Comparison of ENCODE assay signal across 34 mouse cellular contexts in genomic region chr2:64072158-64072557, GRCm38 (mm10).
"Had no signal": no experiment of that assay in that cellular context is flagged by ENCODE, and none has a peak within 500 bp of the region (broad histone marks: within the 10 kb centered on the region; RNA-seq: fewer than 3 reads in every experiment).

No protein-coding gene starts in this region.

- H3K27ac ChIP-seq: heart, embryonic 10.5 days; heart, embryonic 13.5 days; heart, embryonic 15.5 days; hindbrain, embryonic 10.5 days; hindbrain, embryonic 12.5 days; hindbrain, embryonic 14.5 days; hindbrain, embryonic 15.5 days; hindbrain, postnatal 0 days; intestine, embryonic 15.5 days; kidney, embryonic 15.5 days; kidney, postnatal 0 days; layer of hippocampus, adult 2 months; left cerebral cortex, adult 2 months had no signal

- H3K9ac ChIP-seq: heart, embryonic 12.5 days; heart, embryonic 13.5 days; heart, embryonic 15.5 days; hindbrain, embryonic 12.5 days; hindbrain, embryonic 14.5 days; hindbrain, embryonic 15.5 days; intestine, embryonic 15.5 days; kidney, embryonic 15.5 days had no signal

- ATAC-seq: hindbrain, embryonic 16.5 days; hindbrain, postnatal 0 days; inflammation-experienced regulatory T-cells, adult 6 months; intestine, embryonic 15.5 days; intestine, embryonic 16.5 days; intestine, postnatal 0 days had no signal

- H3K4me3 ChIP-seq: heart, embryonic 10.5 days; heart, embryonic 12.5 days; heart, embryonic 13.5 days; heart, embryonic 15.5 days; hindbrain, embryonic 10.5 days; hindbrain, embryonic 12.5 days; hindbrain, embryonic 15.5 days; intestine, embryonic 15.5 days; kidney, embryonic 15.5 days; layer of hippocampus, adult 2 months; left cerebral cortex, adult 2 months had no signal

- H3K4me1 ChIP-seq: intestine, embryonic 15.5 days had no signal

- H3K36me3 ChIP-seq: heart, embryonic 10.5 days; heart, embryonic 12.5 days; heart, embryonic 13.5 days; heart, embryonic 15.5 days; hindbrain, embryonic 10.5 days; hindbrain, embryonic 12.5 days; hindbrain, embryonic 15.5 days; intestine, embryonic 15.5 days; kidney, embryonic 15.5 days had no signal

- H3K27me3 ChIP-seq: heart, embryonic 12.5 days; heart, embryonic 13.5 days; heart, embryonic 15.5 days; hindbrain, embryonic 12.5 days; hindbrain, embryonic 15.5 days; intestine, embryonic 15.5 days; kidney, embryonic 15.5 days had no signal

- H3K9me3 ChIP-seq: heart, embryonic 10.5 days; heart, embryonic 12.5 days; heart, embryonic 13.5 days; heart, embryonic 15.5 days; hindbrain, embryonic 10.5 days; hindbrain, embryonic 12.5 days; hindbrain, embryonic 15.5 days; intestine, embryonic 15.5 days; kidney, embryonic 15.5 days had no signal

- H3K4me2 ChIP-seq: heart, embryonic 11.5 days; heart, embryonic 12.5 days; heart, embryonic 13.5 days; heart, embryonic 15.5 days; hindbrain, embryonic 12.5 days; hindbrain, embryonic 14.5 days; hindbrain, embryonic 15.5 days; intestine, embryonic 15.5 days; kidney, embryonic 15.5 days had no signal

- DNase-seq: heart, postnatal 10 days; heart, postnatal 14 days; heart, postnatal 36 days; heart, postnatal 4 days; kidney, adult 11 months; kidney, adult 18-20 months; kidney, adult 2 months; kidney, adult 8-10 months; kidney, adult 9 months; kidney, postnatal 10 days; kidney, postnatal 14 days; kidney, postnatal 25 days; kidney, postnatal 4 days; layer of hippocampus, adult 9-11 months; layer of hippocampus, postnatal 36 days had no signal
